Mouse (Mus musculus) ES-Bruce4 (cell line): ENCODE results near the gene Medag.

Experiments
- CTCF ChIP-seq: IDR thresholded peaks from one replicate; pipeline ENCODE4 v1.8.1; 2011; ENCODE audit warnings: low read depth, low read length
- POLR2A ChIP-seq: IDR thresholded peaks from one replicate; pipeline ENCODE4 v1.8.1; 2011; ENCODE audit warnings: low read length; ENCODE audit not compliant: insufficient read depth

- TF ChIP-seq CTCF (no peak), POLR2A (no peak)
Measured at GRCm38 (mm10) chr5:149430943-149431342, 19.4 kb downstream of the Medag start.
